ENCODE assay signal across 9 mouse cellular contexts in the genomic region with DNA sequence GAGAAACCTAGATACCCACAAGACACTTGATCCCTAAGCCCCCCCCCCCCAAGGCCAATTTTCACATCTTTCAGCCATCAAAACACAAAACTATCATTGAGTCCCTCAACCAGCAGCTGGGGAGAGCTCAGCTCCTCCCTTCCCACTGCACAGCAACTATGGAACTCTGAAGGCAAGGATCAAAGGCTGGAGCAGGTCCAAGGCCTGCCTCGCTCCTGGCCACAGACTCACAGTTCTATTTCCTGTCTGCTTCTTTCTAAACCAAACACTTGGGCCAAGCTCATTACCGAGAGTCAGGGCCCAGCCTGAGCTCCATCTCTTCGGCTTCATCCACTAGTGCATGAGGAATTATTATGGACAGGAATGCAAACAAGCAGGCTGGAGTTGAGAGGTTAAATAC. TPM values are rescaled to one million over a fixed set of nuclear protein-coding genes. Genes with fewer than 3 reads are reported as not detected.
DNase-seq lines count a peak whose midpoint lies in the region; ATAC-seq and TF ChIP-seq lines count a peak whose summit lies in the region.
"Had no signal": no experiment of that assay in that cellular context is flagged by ENCODE, and none has a peak within 500 bp of the region (broad histone marks: within the 10 kb centered on the region; RNA-seq: fewer than 3 reads in every experiment).

No protein-coding gene starts in this region.

- no peak for TF ChIP-seq CTCF in lung, embryonic 14.5 days (IDR thresholded peaks at IDR 0.05; ENCODE audit: low read depth)

- no peak for ATAC-seq in neural tube, embryonic 13.5 days (ENCODE audit: low read depth)
- ATAC-seq in frontal cortex, adult (ENCODE audit: low TSS enrichment), result peak; percentile 70
- peak; percentile 87 for ATAC-seq in lung, embryonic 14.5 days (ENCODE audit: insufficient read depth)

- H3K27me3 ChIP-seq in neural tube, embryonic 13.5 days, result no peaks in the 10 kb centered on the region
- H3K27me3 ChIP-seq in lung, embryonic 14.5 days (ENCODE audit: insufficient read depth, low read length), result no peaks in the 10 kb centered on the region
- H3K27me3 ChIP-seq: CH12.LX had no signal

- H3K27ac ChIP-seq in neural tube, embryonic 13.5 days (replicated peaks), result peak overlapping the region; percentile 73
- H3K27ac ChIP-seq in lung, embryonic 14.5 days (ENCODE audit: low read depth), result peak overlapping the region; percentile 94

- no peaks in the 10 kb centered on the region for H3K36me3 ChIP-seq in neural tube, embryonic 13.5 days
- no peaks in the 10 kb centered on the region for H3K36me3 ChIP-seq in lung, embryonic 14.5 days (ENCODE audit: insufficient read depth)

- no peak overlapping the region for H3K9ac ChIP-seq in neural tube, embryonic 13.5 days
- H3K9ac ChIP-seq in lung, embryonic 14.5 days, result no peak overlapping the region; the same call in 1 of the 2 replicates

- no peak for DNase-seq in neural tube, embryonic 10.5 days (ENCODE audit: extremely low spot score, low spot score)
- DNase-seq in heart, postnatal 25 days (ENCODE audit: low spot score), result peak; percentile 53
- DNase-seq in layer of hippocampus, adult 8-10 months (ENCODE audit: low spot score in 2 of 2), result peak; percentile 61 to 63
- peak; percentile 98 for DNase-seq in lung, embryonic 14.5 days
- DNase-seq in right cerebral cortex, postnatal 4 days, result peak; percentile 62
- DNase-seq in spleen, adult 12 weeks (ENCODE audit: low spot score), result no peak

- no peaks in the 10 kb centered on the region for H3K9me3 ChIP-seq in neural tube, embryonic 13.5 days
- H3K9me3 ChIP-seq in lung, embryonic 14.5 days (ENCODE audit: low read depth, low read length), result no peaks in the 10 kb centered on the region

- H3K4me3 ChIP-seq in neural tube, embryonic 13.5 days, result no peak overlapping the region
- H3K4me3 ChIP-seq in lung, embryonic 14.5 days (ENCODE audit: low read depth, low read length), result no peak overlapping the region

- no peak overlapping the region for H3K4me2 ChIP-seq in neural tube, embryonic 13.5 days
- H3K4me2 ChIP-seq in lung, embryonic 14.5 days, result peak overlapping the region; percentile 43; the same call in 1 of the 2 replicates

- intact Hi-C loops in heart, postnatal 25 days (cut with DNase I), result no loop called here

- 51% methylated on average over 3 of the region's 3 CpGs for WGBS in neural tube, embryonic 13.5 days
- WGBS in lung, embryonic 14.5 days, result 1% methylated on average over 3 of the region's 3 CpGs

- H3K4me1 ChIP-seq in neural tube, embryonic 13.5 days (replicated peaks), result peaks cover 25% of the 10 kb centered on the region
- peaks cover 34% of the 10 kb centered on the region for H3K4me1 ChIP-seq in lung, embryonic 14.5 days (ENCODE audit: insufficient read depth)

RNA-seq across cellular contexts. Expression of gene Kazn, which starts 58.9 kb away (rescaled TPM):
- 18.9 and 19.0 TPM in 2 replicates for polyA plus RNA-seq in neural tube, embryonic 13.5 days (2015; fragmentation: Nextera tagmentation; extraction: Ambion mirVana)
- total RNA-seq in heart, postnatal 25 days (2021), result 1 to 10 TPM; 3.4 to 4.3 TPM
- total RNA-seq in layer of hippocampus, adult 8-10 months (2022), result 10 to 100 TPM; 44.3 to 48.2 (median 44.9) TPM
- 12.8 and 14.1 TPM in 2 replicates for polyA plus RNA-seq in lung, embryonic 14.5 days (2014; fragmentation: Nextera tagmentation; extraction: Ambion mirVana)

Comparison
In these comparisons a context has a peak if more than half of its experiments do, and no peak if none do; other contexts are left out.
1. DNase-seq: peak in heart, postnatal 25 days (single experiment), layer of hippocampus, adult 8-10 months (2 of 2), lung, embryonic 14.5 days (single experiment) and right cerebral cortex, postnatal 4 days (single experiment); none in neural tube, embryonic 10.5 days (single experiment) and spleen, adult 12 weeks (single experiment).
2. RNA of gene Kazn, which starts 58.9 kb away (total RNA-seq): 44.3 to 48.2 TPM in layer of hippocampus, adult 8-10 months; 3.4 to 4.3 TPM in heart, postnatal 25 days; every median in the first group is over 4 times any median in the second.